Mouse (Mus musculus): ENCODE data around the gene Hs3st4.

- TF ChIP-seq CTCF (IDR thresholded peaks at IDR 0.05; ENCODE audit: low read depth) (no peak), EP300 (IDR thresholded peaks at IDR 0.05; ENCODE audit: low read depth) (no peak)
Measured at GRCm38 (mm10) chr7:124249838-124250237, 267.2 kb downstream of the Hs3st4 start.

Measured in liver, embryonic 14.5 days (tissue).